In the genomic region with DNA sequence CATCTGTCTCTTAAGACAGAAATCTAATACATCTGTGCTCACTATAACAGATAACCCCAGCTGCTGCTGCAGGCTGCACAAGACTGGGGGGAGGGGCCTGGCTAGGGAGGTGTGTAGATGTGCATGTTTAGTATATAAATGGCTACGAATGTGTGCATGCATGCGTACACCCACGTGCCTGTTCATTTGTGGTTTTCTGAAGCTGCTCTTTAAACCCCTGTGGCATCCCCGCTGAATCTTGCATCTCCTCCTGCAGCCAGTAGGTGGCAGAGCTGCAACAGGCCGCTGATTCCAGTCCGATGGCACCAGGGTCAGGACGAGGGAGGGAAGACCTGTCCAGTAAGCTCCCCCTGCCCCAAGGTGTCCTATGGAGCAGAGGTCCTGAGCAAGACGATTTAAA, we compare ENCODE assay signal across 7 mouse cellular contexts.
DNase-seq lines count a peak whose midpoint lies in the region; ATAC-seq lines count a peak whose summit lies in the region.

No protein-coding gene starts in this region.

- peak; percentile 63 for ATAC-seq in hindbrain, embryonic 16.5 days
- peak; percentile 90 for ATAC-seq in megakaryocyte-erythroid progenitor cell, adult 5-6 weeks (replicated peaks; ENCODE audit: low FRiP score, low TSS enrichment, poor library complexity, severe bottlenecking)

- H3K9me3 ChIP-seq in hindbrain, embryonic 16.5 days (ENCODE audit: control insufficient read depth, low read length): no peaks in the 10 kb centered on the region

- 1% methylated on average over 8 of the region's 8 CpGs for WGBS in hindbrain, embryonic 16.5 days

- H3K36me3 ChIP-seq in hindbrain, embryonic 16.5 days (ENCODE audit: control insufficient read depth, insufficient read depth, low read length): no peaks in the 10 kb centered on the region

- H3K4me2 ChIP-seq in hindbrain, embryonic 16.5 days (ENCODE audit: low read length): no peak overlapping the region

- DNase-seq in T-cell, adult 2 months (ENCODE audit: low spot score): peak; percentile 47
- DNase-seq in cerebellum, postnatal 14 days: peak; percentile 84 to 89
- peak; percentile 54 to 59 for DNase-seq in frontal cortex, postnatal 25 days (ENCODE audit: low spot score in 2 of 2)
- DNase-seq in left cerebral cortex, adult 11 months (ENCODE audit: low spot score): peak; percentile 57
- DNase-seq in right cerebral cortex, postnatal 4 days: peak; percentile 68

- no peak overlapping the region for H3K4me3 ChIP-seq in hindbrain, embryonic 16.5 days (ENCODE audit: low read length)

- H3K4me1 ChIP-seq in hindbrain, embryonic 16.5 days (ENCODE audit: control insufficient read depth, insufficient read depth, low read depth, low read length): peaks cover 7% of the 10 kb centered on the region

- H3K9ac ChIP-seq in hindbrain, embryonic 16.5 days (ENCODE audit: low read depth, low read length): no peak overlapping the region

- no peaks in the 10 kb centered on the region for H3K27me3 ChIP-seq in hindbrain, embryonic 16.5 days (replicated peaks; ENCODE audit: control insufficient read depth, insufficient read depth, low read length)

- no peak overlapping the region for H3K27ac ChIP-seq in hindbrain, embryonic 16.5 days (ENCODE audit: low read depth, low read length)
